Mouse (Mus musculus) stomach, embryonic 15.5 days (tissue): ENCODE measurements around the gene Olfr566. TPM values are rescaled to one million over a fixed set of nuclear protein-coding genes. Genes with fewer than 3 reads are reported as not detected.

Experiments
- ATAC-seq: fragments of 200-750 bp; cut with Nextera tagmentation; 2 replicates; pipeline ENCODE4 v1.8.0; 2017; ENCODE audit warnings: low read depth, moderate number of reproducible peaks, moderate TSS enrichment; ENCODE audit not compliant: insufficient read depth, low FRiP score
- H3K27ac ChIP-seq: fragments of 300-500 bp; sonication (generic); 2 replicates; pipeline ENCODE4 v1.5.1; 2015; ENCODE audit warnings: mild to moderate bottlenecking, inconsistent platforms
- H3K27me3 ChIP-seq: fragments of 300-500 bp; sonication (generic); replicated peaks from 2 replicates; pipeline ENCODE4 v1.6.1; 2015; ENCODE audit warnings: inconsistent platforms
- H3K36me3 ChIP-seq: fragments of 300-500 bp; sonication (generic); 2 replicates; pipeline ENCODE4 v1.6.1; 2015; ENCODE audit warnings: inconsistent platforms
- H3K4me1 ChIP-seq: fragments of 300-500 bp; sonication (generic); 2 replicates; pipeline ENCODE4 v1.6.1; 2015; ENCODE audit warnings: inconsistent platforms
- H3K4me2 ChIP-seq: fragments of 300-500 bp; sonication (generic); 2 replicates; pipeline ENCODE4 v1.6.1; 2015; ENCODE audit warnings: mild to moderate bottlenecking, inconsistent platforms
- H3K4me3 ChIP-seq: fragments of 300-500 bp; sonication (generic); replicated peaks from 2 replicates; pipeline ENCODE4 v1.5.1; 2015; ENCODE audit warnings: inconsistent platforms
- H3K9ac ChIP-seq: fragments of 300-500 bp; sonication (generic); 2 replicates; pipeline ENCODE4 v1.6.1; 2015; ENCODE audit warnings: inconsistent platforms
- H3K9me3 ChIP-seq: fragments of 300-500 bp; sonication (generic); 2 replicates; pipeline ENCODE4 v1.6.1; 2016; ENCODE audit warnings: inconsistent platforms
- WGBS: fragments of 180-500 bp; shearing (Covaris S2); methylation state at CpG from one replicate; pipeline ENCODE4 v1.1.7; 2015; 5-methylcytosine and 5-hydroxymethylcytosine counted together
- polyA plus RNA-seq: library from polyadenylated mRNA; unstranded; fragments of >200 nt; fragmentation: Nextera tagmentation; extraction: Ambion mirVana; gene quantifications from 2 replicates; pipeline ENCODE4 v1.2.1, GENCODE M21; 2015

Gene Olfr566
- not detected in 2 replicates for polyA plus RNA-seq

- Histone ChIP-seq H3K27me3 (no peaks in the 10 kb centered on the region), H3K27ac (no peak within 1 kb of the TSS), H3K9ac (no peak within 1 kb of the TSS), H3K4me2 (no peak within 1 kb of the TSS), H3K9me3 (no peaks in the 10 kb centered on the region), H3K4me1 (no peaks in the 10 kb centered on the region), H3K36me3 (no peaks in the 10 kb centered on the region), H3K4me3 (no peak within 1 kb of the TSS)
- no peak for ATAC-seq
- 64% methylated on average over 1 of the region's 1 CpGs for WGBS
These were observed at the start of gene Olfr566 for GRCm38 (mm10) chr7:102858665-102859064. Gene Olfr566 (minus strand): TSS chr7:102858765.

- Histone ChIP-seq H3K9ac (no peak within 1 kb of the TSS), H3K36me3 (no peaks in the 10 kb centered on the region), H3K9me3 (no peaks in the 10 kb centered on the region), H3K27ac (no peak within 1 kb of the TSS), H3K4me2 (no peak within 1 kb of the TSS), H3K4me1 (no peaks in the 10 kb centered on the region), H3K4me3 (no peak within 1 kb of the TSS), H3K27me3 (no peaks in the 10 kb centered on the region)
- 52% methylated on average over 3 of the region's 3 CpGs for WGBS
- no peak for ATAC-seq
These were observed 32.2 kb upstream of the Olfr566 start, which contains the start of gene Olfr569 for GRCm38 (mm10) chr7:102890782-102891181. Gene Olfr569 (minus strand): TSS chr7:102890882.

GRCm38 (mm10) chr7:102876822-102877221, 18.3 kb upstream of the Olfr566 start, which contains the start of gene Olfr568:
Gene Olfr568 (plus strand): TSS chr7:102877122.
- Histone ChIP-seq H3K4me3 (no peak within 1 kb of the TSS), H3K36me3 (no peaks in the 10 kb centered on the region), H3K9me3 (no peaks in the 10 kb centered on the region), H3K9ac (no peak within 1 kb of the TSS), H3K4me2 (no peak within 1 kb of the TSS), H3K27ac (no peak within 1 kb of the TSS), H3K27me3 (no peaks in the 10 kb centered on the region), H3K4me1 (no peaks in the 10 kb centered on the region)
- no peak for ATAC-seq

- no peaks in the 10 kb centered on the region for H3K9me3 ChIP-seq
- H3K4me3 ChIP-seq: no peak overlapping the region
- H3K27ac ChIP-seq: no peak overlapping the region
- H3K27me3 ChIP-seq: no peaks in the 10 kb centered on the region
- H3K4me2 ChIP-seq: no peak overlapping the region
- ATAC-seq: no peak
- H3K9ac ChIP-seq: no peak overlapping the region
- H3K4me1 ChIP-seq: no peaks in the 10 kb centered on the region
- no peaks in the 10 kb centered on the region for H3K36me3 ChIP-seq
These were observed 2.8 kb downstream of the Olfr566 start for GRCm38 (mm10) chr7:102855807-102856206.

Other genes with a start within 250 kb of the Olfr566 start
- gene Olfr553, start 240.5 kb downstream of the Olfr566 start, polyA plus RNA-seq: not detected in 2 replicates
- not detected in 2 replicates for gene Olfr554, start 220.3 kb downstream of the Olfr566 start, polyA plus RNA-seq
- gene Olfr555, start 199.9 kb downstream of the Olfr566 start, polyA plus RNA-seq: not detected in 2 replicates
- not detected in 2 replicates for gene Olfr556, start 193.9 kb downstream of the Olfr566 start, polyA plus RNA-seq
- gene Trim68, start 171.4 kb downstream of the Olfr566 start, polyA plus RNA-seq: 12.8 and 13.6 TPM in 2 replicates
- gene Olfr557, start 162.9 kb downstream of the Olfr566 start, polyA plus RNA-seq: not detected in 2 replicates
- 0.18 and 0.30 TPM in 2 replicates for gene Olfr558, start 156.6 kb downstream of the Olfr566 start, polyA plus RNA-seq
- gene Olfr33, start 139.7 kb downstream of the Olfr566 start, polyA plus RNA-seq: not detected in 2 replicates
- gene Olfr559, start 131.3 kb downstream of the Olfr566 start, polyA plus RNA-seq: not detected in 2 replicates
- gene Olfr560, start 99.4 kb downstream of the Olfr566 start, polyA plus RNA-seq: not detected in 2 replicates
- 0.28 and 0.44 TPM in 2 replicates for gene Olfr78, start 99.3 kb downstream of the Olfr566 start, polyA plus RNA-seq
- gene Olfr561, start 87.5 kb downstream of the Olfr566 start, polyA plus RNA-seq: not detected in 2 replicates
- not detected in 2 replicates for gene Olfr564, start 55.3 kb downstream of the Olfr566 start, polyA plus RNA-seq
- gene Olfr568, start 18.4 kb upstream of the Olfr566 start, polyA plus RNA-seq: not detected in 2 replicates
- not detected in 2 replicates for gene Olfr569, start 32.1 kb upstream of the Olfr566 start, polyA plus RNA-seq
- gene Olfr570, start 35.8 kb upstream of the Olfr566 start, polyA plus RNA-seq: not detected in 2 replicates
- not detected in 2 replicates for gene Olfr571, start 58.8 kb upstream of the Olfr566 start, polyA plus RNA-seq
- not detected in 2 replicates for gene Olfr572, start 65.6 kb upstream of the Olfr566 start, polyA plus RNA-seq
- gene Olfr573-ps1, start 83.8 kb upstream of the Olfr566 start, polyA plus RNA-seq: not detected in 2 replicates
- not detected in 2 replicates for gene Olfr574, start 89.7 kb upstream of the Olfr566 start, polyA plus RNA-seq
- not detected in 2 replicates for gene Olfr575, start 100.0 kb upstream of the Olfr566 start, polyA plus RNA-seq
- not detected in 2 replicates for gene Olfr576, start 103.9 kb upstream of the Olfr566 start, polyA plus RNA-seq
- not detected in 2 replicates for gene Olfr577, start 117.2 kb upstream of the Olfr566 start, polyA plus RNA-seq
- not detected in 2 replicates for gene Olfr578, start 130.6 kb upstream of the Olfr566 start, polyA plus RNA-seq
- not detected in 2 replicates for gene Olfr582, start 179.3 kb upstream of the Olfr566 start, polyA plus RNA-seq
- not detected in 2 replicates for gene Olfr583, start 192.5 kb upstream of the Olfr566 start, polyA plus RNA-seq
- not detected in 2 replicates for gene Olfr584, start 223.1 kb upstream of the Olfr566 start, polyA plus RNA-seq
- not detected in 2 replicates for gene Olfr585, start 239.0 kb upstream of the Olfr566 start, polyA plus RNA-seq